Mouse (Mus musculus): ENCODE measurements around the gene Fhit. TPM values are rescaled to one million over a fixed set of nuclear protein-coding genes. Genes with fewer than 3 reads are reported as not detected.

The Fhit gene
- polyA plus RNA-seq, 1 experiment from 2014 or later: 13.3 TPM

DNA sequence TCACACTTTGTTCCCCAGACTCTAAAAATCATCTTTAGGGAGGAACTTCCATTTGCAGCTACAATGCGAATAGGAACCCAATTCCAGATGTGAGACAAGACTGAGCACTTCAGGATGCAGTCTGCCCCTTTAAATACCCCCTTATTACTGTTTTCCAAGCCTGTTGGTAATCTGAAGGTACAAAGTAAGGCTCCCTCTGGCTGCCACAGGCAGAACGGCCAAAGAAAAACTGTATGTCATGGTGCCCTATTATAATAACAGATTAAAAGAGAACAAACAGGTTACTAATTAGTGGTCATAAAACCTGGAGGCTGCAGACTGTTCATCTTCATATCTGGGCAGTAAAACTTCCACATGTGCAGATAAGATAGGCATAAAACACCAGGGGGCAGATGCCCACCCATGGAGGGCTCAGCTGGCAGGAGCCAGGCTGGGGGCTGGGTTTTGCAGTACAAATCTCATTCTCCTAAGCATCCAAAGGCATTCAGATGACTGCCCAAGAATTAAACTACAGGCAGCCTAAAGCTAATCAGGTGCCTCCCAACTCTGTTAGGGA lies 1439.8 kb downstream of the Fhit start:
- H3K9ac ChIP-seq (ENCODE audit: low read depth, low read length): no peak overlapping the region
- DNase-seq (ENCODE audit: low spot score): peak; percentile 3
- no peak for ATAC-seq (replicated peaks; ENCODE audit: low FRiP score, low read depth)
- H3K4me1 ChIP-seq (replicated peaks; ENCODE audit: insufficient read depth, low read length): no peaks in the 10 kb centered on the region
- no peaks in the 10 kb centered on the region for H3K36me3 ChIP-seq (ENCODE audit: insufficient read depth, low read length)
- no peak overlapping the region for H3K4me2 ChIP-seq (ENCODE audit: low read length)
- WGBS: 56% methylated on average over 2 of the region's 2 CpGs
- H3K9me3 ChIP-seq (replicated peaks; ENCODE audit: low read length): no peaks in the 10 kb centered on the region
- TF ChIP-seq CTCF (IDR thresholded peaks at IDR 0.05; ENCODE audit: low read depth): peak; percentile 53; the same call in 1 of the 2 replicates
- H3K27ac ChIP-seq: no peak overlapping the region
- H3K27me3 ChIP-seq (ENCODE audit: insufficient read depth, low read length): no peaks in the 10 kb centered on the region
- H3K4me3 ChIP-seq (replicated peaks; ENCODE audit: low read depth, low read length): no peak overlapping the region

DNA sequence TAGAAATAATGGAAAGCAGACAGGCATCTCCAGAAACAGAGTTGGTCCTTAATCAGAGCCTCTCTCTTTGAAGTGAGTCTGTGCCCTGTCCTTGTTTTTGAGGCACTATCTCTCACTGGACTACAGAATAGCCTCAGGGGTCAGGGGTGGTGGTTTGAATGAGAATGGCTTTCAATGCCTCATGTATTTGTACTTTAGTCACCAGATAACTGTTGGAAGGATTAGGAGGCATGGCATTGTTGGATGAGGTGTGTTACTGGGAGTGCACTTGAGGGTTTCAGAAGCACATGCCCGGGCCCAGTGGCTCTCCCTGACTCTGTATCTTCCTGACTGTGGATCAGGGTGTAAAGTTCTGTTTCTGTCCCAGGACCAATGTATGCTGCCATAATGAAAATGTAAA lies 1463.2 kb downstream of the Fhit start:
- WGBS: 73% methylated on average over 1 of the region's 1 CpGs
- ATAC-seq (replicated peaks; ENCODE audit: low FRiP score, low read depth): no peak
- TF ChIP-seq CTCF (IDR thresholded peaks at IDR 0.05; ENCODE audit: low read depth): no peak

GRCm38 (mm10) chr14:9697101-9697500 lies 1464.7 kb downstream of the Fhit start:
- TF ChIP-seq CTCF (IDR thresholded peaks at IDR 0.05; ENCODE audit: low read depth): no peak
- Histone ChIP-seq H3K27ac (no peak overlapping the region), H3K9ac (ENCODE audit: low read depth, low read length) (no peak overlapping the region), H3K4me1 (replicated peaks; ENCODE audit: insufficient read depth, low read length) (no peaks in the 10 kb centered on the region), H3K4me3 (replicated peaks; ENCODE audit: low read depth, low read length) (no peak overlapping the region), H3K9me3 (replicated peaks; ENCODE audit: low read length) (no peaks in the 10 kb centered on the region), H3K36me3 (ENCODE audit: insufficient read depth, low read length) (no peaks in the 10 kb centered on the region), H3K27me3 (ENCODE audit: insufficient read depth, low read length) (no peaks in the 10 kb centered on the region), H3K4me2 (ENCODE audit: low read length) (no peak overlapping the region)
- ATAC-seq (replicated peaks; ENCODE audit: low FRiP score, low read depth): no peak
- DNase-seq (ENCODE audit: low spot score): no peak
- 70% methylated on average over 3 of the region's 3 CpGs for WGBS

More for the DNA sequence above, 1463.2 kb downstream of the Fhit start:
- Histone ChIP-seq H3K9me3 (replicated peaks; ENCODE audit: low read length) (no peaks in the 10 kb centered on the region), H3K27me3 (ENCODE audit: insufficient read depth, low read length) (no peaks in the 10 kb centered on the region), H3K4me2 (ENCODE audit: low read length) (no peak overlapping the region), H3K27ac (no peak overlapping the region), H3K4me3 (replicated peaks; ENCODE audit: low read depth, low read length) (no peak overlapping the region), H3K4me1 (replicated peaks; ENCODE audit: insufficient read depth, low read length) (no peaks in the 10 kb centered on the region), H3K36me3 (ENCODE audit: insufficient read depth, low read length) (no peaks in the 10 kb centered on the region), H3K9ac (ENCODE audit: low read depth, low read length) (no peak overlapping the region)
- no peak for DNase-seq (ENCODE audit: low spot score)

GRCm38 (mm10) chr14:9696004-9696403 lies 1465.8 kb downstream of the Fhit start:
- Histone ChIP-seq H3K4me1 (replicated peaks; ENCODE audit: insufficient read depth, low read length) (no peaks in the 10 kb centered on the region), H3K9ac (ENCODE audit: low read depth, low read length) (no peak overlapping the region), H3K4me2 (ENCODE audit: low read length) (no peak overlapping the region), H3K36me3 (ENCODE audit: insufficient read depth, low read length) (no peaks in the 10 kb centered on the region), H3K9me3 (replicated peaks; ENCODE audit: low read length) (no peaks in the 10 kb centered on the region), H3K27ac (no peak overlapping the region), H3K4me3 (replicated peaks; ENCODE audit: low read depth, low read length) (no peak overlapping the region), H3K27me3 (ENCODE audit: insufficient read depth, low read length) (no peaks in the 10 kb centered on the region)
- WGBS: 65% methylated on average over 4 of the region's 4 CpGs
- TF ChIP-seq CTCF (IDR thresholded peaks at IDR 0.05; ENCODE audit: low read depth): no peak
- ATAC-seq (replicated peaks; ENCODE audit: low FRiP score, low read depth) (no peak), DNase-seq (ENCODE audit: low spot score) (no peak)

- no peak overlapping the region for H3K4me2 ChIP-seq (ENCODE audit: low read length)
- H3K9me3 ChIP-seq (replicated peaks; ENCODE audit: low read length): no peaks in the 10 kb centered on the region
- no peaks in the 10 kb centered on the region for H3K27me3 ChIP-seq (ENCODE audit: insufficient read depth, low read length)
- no peak overlapping the region for H3K27ac ChIP-seq
- H3K4me3 ChIP-seq (replicated peaks; ENCODE audit: low read depth, low read length): no peak overlapping the region
- 92% methylated on average over 4 of the region's 4 CpGs for WGBS
- TF ChIP-seq CTCF (IDR thresholded peaks at IDR 0.05; ENCODE audit: low read depth): no peak
- ATAC-seq (replicated peaks; ENCODE audit: low FRiP score, low read depth) (no peak), DNase-seq (ENCODE audit: low spot score) (no peak)
- no peaks in the 10 kb centered on the region for H3K36me3 ChIP-seq (ENCODE audit: insufficient read depth, low read length)
- no peaks in the 10 kb centered on the region for H3K4me1 ChIP-seq (replicated peaks; ENCODE audit: insufficient read depth, low read length)
- H3K9ac ChIP-seq (ENCODE audit: low read depth, low read length): no peak overlapping the region
Measured at GRCm38 (mm10) chr14:9695217-9695690, 1466.6 kb downstream of the Fhit start.

- TF ChIP-seq CTCF (IDR thresholded peaks at IDR 0.05; ENCODE audit: low read depth): no peak
- DNase-seq (ENCODE audit: low spot score) (no peak), ATAC-seq (replicated peaks; ENCODE audit: low FRiP score, low read depth) (no peak)
- 80% methylated on average over 2 of the region's 2 CpGs for WGBS
- H3K9ac ChIP-seq (ENCODE audit: low read depth, low read length): no peak overlapping the region
- H3K27ac ChIP-seq: no peak overlapping the region
- H3K4me2 ChIP-seq (ENCODE audit: low read length): no peak overlapping the region
- H3K4me1 ChIP-seq (replicated peaks; ENCODE audit: insufficient read depth, low read length): no peaks in the 10 kb centered on the region
- no peaks in the 10 kb centered on the region for H3K27me3 ChIP-seq (ENCODE audit: insufficient read depth, low read length)
- no peaks in the 10 kb centered on the region for H3K9me3 ChIP-seq (replicated peaks; ENCODE audit: low read length)
- no peaks in the 10 kb centered on the region for H3K36me3 ChIP-seq (ENCODE audit: insufficient read depth, low read length)
- H3K4me3 ChIP-seq (replicated peaks; ENCODE audit: low read depth, low read length): no peak overlapping the region
Measured at GRCm38 (mm10) chr14:9688664-9689257, 1473.1 kb downstream of the Fhit start.
